Comparison of ENCODE assay signal across 19 mouse cellular contexts in the genomic region with DNA sequence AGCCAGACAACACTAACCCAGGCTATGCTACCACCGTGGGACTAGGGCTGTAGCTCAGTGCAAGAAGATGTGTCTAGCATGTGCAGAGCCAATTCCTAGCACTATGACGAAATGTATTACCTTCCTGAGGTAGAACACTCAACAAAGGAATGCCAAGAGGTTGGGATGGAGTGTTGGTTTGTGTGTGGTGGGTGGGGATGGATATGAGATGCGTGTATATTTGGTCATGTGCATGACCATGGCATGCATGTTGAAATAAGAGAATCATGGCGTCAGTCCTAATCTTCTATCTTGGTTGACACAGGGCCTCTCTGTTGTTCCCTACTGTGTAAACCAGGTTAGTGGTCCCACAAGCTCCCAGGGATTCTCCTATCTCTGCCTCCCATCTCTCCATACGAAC.
"Had no signal": no experiment of that assay in that cellular context is flagged by ENCODE, and none has a peak within 500 bp of the region (broad histone marks: within the 10 kb centered on the region; RNA-seq: fewer than 3 reads in every experiment).

No protein-coding gene starts in this region.

- H3K27me3 ChIP-seq: kidney, embryonic 15.5 days; liver, embryonic 13.5 days; midbrain, embryonic 12.5 days; midbrain, embryonic 15.5 days; neural tube, embryonic 12.5 days; neural tube, embryonic 15.5 days had no signal

- H3K4me2 ChIP-seq: kidney, embryonic 15.5 days; liver, embryonic 13.5 days; lung, embryonic 14.5 days; midbrain, embryonic 12.5 days; midbrain, embryonic 15.5 days; neural tube, embryonic 12.5 days; neural tube, embryonic 15.5 days had no signal

- H3K4me3 ChIP-seq: kidney, embryonic 15.5 days; left cerebral cortex, adult 2 months; liver, embryonic 13.5 days; midbrain, embryonic 12.5 days; midbrain, embryonic 15.5 days; neural tube, embryonic 12.5 days; neural tube, embryonic 15.5 days had no signal

- H3K9ac ChIP-seq: kidney, embryonic 15.5 days; liver, embryonic 13.5 days; lung, embryonic 14.5 days; midbrain, embryonic 12.5 days; midbrain, embryonic 15.5 days; neural tube, embryonic 12.5 days; neural tube, embryonic 15.5 days had no signal

- H3K36me3 ChIP-seq: kidney, embryonic 15.5 days; liver, embryonic 13.5 days; midbrain, embryonic 12.5 days; midbrain, embryonic 15.5 days; neural tube, embryonic 12.5 days; neural tube, embryonic 15.5 days had no signal

- H3K27ac ChIP-seq: kidney, embryonic 15.5 days; left cerebral cortex, adult 2 months; liver, embryonic 13.5 days; macrophage; midbrain, embryonic 12.5 days; midbrain, embryonic 15.5 days; neural tube, embryonic 12.5 days; neural tube, embryonic 15.5 days; stomach, postnatal 0 days had no signal

- H3K4me1 ChIP-seq: liver, embryonic 13.5 days; midbrain, embryonic 15.5 days; neural tube, embryonic 12.5 days; neural tube, embryonic 15.5 days had no signal

- DNase-seq: kidney, postnatal 10 days; kidney, postnatal 36 days; layer of hippocampus, postnatal 36 days; liver, embryonic 13.5 days; right cerebral cortex, adult 18-20 months; right cerebral cortex, postnatal 14 days; right cerebral cortex, postnatal 4 days; thymus, adult 2 months; thymus, postnatal 14 days; thymus, postnatal 4 days had no signal

- ATAC-seq: midbrain, embryonic 15.5 days had no signal

- H3K9me3 ChIP-seq: kidney, embryonic 15.5 days; liver, embryonic 13.5 days; midbrain, embryonic 12.5 days; midbrain, embryonic 15.5 days; neural tube, embryonic 12.5 days; neural tube, embryonic 15.5 days had no signal
